Mouse (Mus musculus) neural tube, embryonic 14.5 days (tissue): ENCODE data around the gene Aqp6. TPM values are rescaled to one million over a fixed set of nuclear protein-coding genes. Genes with fewer than 3 reads are reported as not detected.

ENCODE experiments used
- ATAC-seq: fragments of 200-750 bp; cut with Nextera tagmentation; 2 replicates; pipeline ENCODE4 v1.8.0; 2017; ENCODE audit warnings: low read depth, mild to moderate bottlenecking, moderate TSS enrichment, moderate library complexity
- H3K27ac ChIP-seq: fragments of 300-500 bp; sonication (generic); 2 replicates; pipeline ENCODE4 v1.5.1; 2014; ENCODE audit warnings: low read depth, mild to moderate bottlenecking, control low read depth, low read length, moderate library complexity, mixed read lengths
- H3K27me3 ChIP-seq: fragments of 300-500 bp; sonication (generic); 2 replicates; pipeline ENCODE4 v1.6.1; 2014; ENCODE audit warnings: low read length; ENCODE audit not compliant: control insufficient read depth, insufficient read depth
- H3K36me3 ChIP-seq: fragments of 300-500 bp; sonication (generic); 2 replicates; pipeline ENCODE4 v1.6.1; 2014; ENCODE audit warnings: low read length, mixed read lengths; ENCODE audit not compliant: control insufficient read depth, insufficient read depth
- H3K4me1 ChIP-seq: fragments of 300-500 bp; sonication (generic); 2 replicates; pipeline ENCODE4 v1.6.1; 2014; ENCODE audit warnings: low read length; ENCODE audit not compliant: control insufficient read depth, insufficient read depth
- H3K4me2 ChIP-seq: fragments of 300-500 bp; sonication (generic); 2 replicates; pipeline ENCODE4 v1.6.1; 2014; ENCODE audit warnings: mild to moderate bottlenecking, low read depth, low read length, control low read depth
- H3K4me3 ChIP-seq: fragments of 300-500 bp; sonication (generic); 2 replicates; pipeline ENCODE4 v1.5.1; 2014; ENCODE audit warnings: low read depth, low read length, control low read depth, mixed read lengths
- H3K9ac ChIP-seq: fragments of 300-500 bp; sonication (generic); replicated peaks from 2 replicates; pipeline ENCODE4 v1.6.1; 2014; ENCODE audit warnings: low read depth, mild to moderate bottlenecking, control low read depth, low read length, mixed read lengths
- H3K9me3 ChIP-seq: fragments of 300-500 bp; sonication (generic); 2 replicates; pipeline ENCODE4 v1.6.1; 2016; ENCODE audit warnings: low read length; ENCODE audit not compliant: control insufficient read depth
- WGBS: fragments of 180-500 bp; shearing (Covaris S2); extraction: QIAGEN DNeasy Blood & Tissue Kit; methylation state at CpG from one replicate; pipeline ENCODE4 v1.1.7; 2014; 5-methylcytosine and 5-hydroxymethylcytosine counted together
- polyA plus RNA-seq: library from polyadenylated mRNA; unstranded; fragments of >200 nt; fragmentation: Nextera tagmentation; extraction: Ambion mirVana; gene quantifications from 2 replicates; pipeline ENCODE4 v1.2.1, GENCODE M21; 2014

Gene Aqp6
- polyA plus RNA-seq, 1 experiment from 2014 or later = 1.6 TPM

DNA sequence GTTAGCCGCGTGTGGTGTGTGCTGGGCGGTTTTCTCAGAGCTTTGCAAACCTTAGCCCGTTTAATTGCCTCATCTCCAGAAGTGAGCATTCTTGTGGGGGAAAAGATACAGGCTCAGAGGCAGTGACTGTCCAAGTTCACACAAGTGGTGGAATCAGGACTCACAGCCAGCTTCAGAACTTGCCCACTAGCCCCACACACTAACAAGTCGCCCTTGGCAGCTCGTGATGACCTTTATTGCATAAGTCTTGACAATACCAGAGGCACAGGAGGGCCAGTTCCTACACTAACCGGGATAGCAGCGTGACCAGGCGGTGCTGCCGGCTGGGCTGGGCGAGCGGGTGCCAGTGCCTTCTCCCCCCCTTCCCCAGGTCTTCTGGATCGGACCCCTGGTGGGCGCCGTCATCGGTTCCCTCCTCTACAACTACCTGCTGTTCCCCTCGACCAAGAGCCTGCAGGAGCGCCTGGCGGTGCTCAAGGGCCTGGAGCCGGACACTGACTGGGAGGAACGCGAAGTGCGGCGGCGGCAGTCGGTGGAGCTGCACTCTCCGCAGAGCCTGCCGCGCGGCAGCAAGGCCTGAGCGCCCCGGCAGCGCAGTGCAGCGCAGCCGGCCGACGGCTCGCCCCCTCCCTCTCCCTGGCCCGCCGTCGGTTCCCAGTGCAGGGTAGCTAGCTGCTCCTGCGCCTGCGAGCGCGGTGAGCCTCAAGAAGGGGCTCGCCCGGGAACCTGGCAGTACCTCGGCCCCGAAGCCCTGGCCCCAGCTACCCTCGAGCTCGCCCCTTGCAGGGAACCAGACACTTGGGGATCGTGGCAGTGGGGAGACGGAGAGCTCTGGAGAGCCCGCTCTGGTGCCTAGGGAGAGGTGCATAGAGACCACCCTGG lies 17.5 kb upstream of the Aqp6 start:
- Histone ChIP-seq H3K4me2 (peak overlapping the region; percentile 43), H3K27me3 (peaks cover 33% of the 10 kb centered on the region), H3K27ac (no peak overlapping the region), H3K4me3 (peak overlapping the region; percentile 8), H3K9ac (no peak overlapping the region), H3K36me3 (no peaks in the 10 kb centered on the region), H3K9me3 (no peaks in the 10 kb centered on the region), H3K4me1 (peaks cover 10% of the 10 kb centered on the region; the same call in 1 of the 2 replicates)
- 2% methylated on average over 52 of the region's 54 CpGs for WGBS
- ATAC-seq = peak; percentile 66; the same call in 1 of the 2 replicates

GRCm38 (mm10) chr15:99584407-99585202 lies 16.6 kb upstream of the Aqp6 start:
- 1% methylated on average over 24 of the region's 24 CpGs for WGBS
- Histone ChIP-seq H3K4me3 (no peak overlapping the region), H3K4me1 (peaks cover 10% of the 10 kb centered on the region; the same call in 1 of the 2 replicates), H3K27ac (no peak overlapping the region), H3K27me3 (peaks cover 37% of the 10 kb centered on the region), H3K9me3 (no peaks in the 10 kb centered on the region), H3K4me2 (peak overlapping the region; percentile 43; the same call in 1 of the 2 replicates), H3K9ac (no peak overlapping the region), H3K36me3 (no peaks in the 10 kb centered on the region)
- ATAC-seq = 0 out of 2 replicates have a peak, but pooled peaks have one; percentile 7

GRCm38 (mm10) chr15:99585741-99586140 lies 15.5 kb upstream of the Aqp6 start:
- Histone ChIP-seq H3K27ac (no peak overlapping the region), H3K4me3 (no peak overlapping the region), H3K27me3 (peaks cover 47% of the 10 kb centered on the region), H3K9ac (no peak overlapping the region), H3K36me3 (no peaks in the 10 kb centered on the region), H3K4me2 (no peak overlapping the region), H3K9me3 (no peaks in the 10 kb centered on the region), H3K4me1 (peaks cover 12% of the 10 kb centered on the region; the same call in 1 of the 2 replicates)
- 78% methylated on average over 6 of the region's 6 CpGs for WGBS
- ATAC-seq = no peak

GRCm38 (mm10) chr15:99586525-99586924 lies 14.7 kb upstream of the Aqp6 start:
- no peak overlapping the region for H3K9ac ChIP-seq
- no peak overlapping the region for H3K27ac ChIP-seq
- peaks cover 12% of the 10 kb centered on the region; the same call in 1 of the 2 replicates for H3K4me1 ChIP-seq
- no peaks in the 10 kb centered on the region for H3K9me3 ChIP-seq
- WGBS = 93% methylated on average over 3 of the region's 3 CpGs
- no peak overlapping the region for H3K4me3 ChIP-seq
- H3K4me2 ChIP-seq = no peak overlapping the region
- H3K27me3 ChIP-seq = peaks cover 46% of the 10 kb centered on the region
- H3K36me3 ChIP-seq = no peaks in the 10 kb centered on the region
- ATAC-seq = no peak

GRCm38 (mm10) chr15:99589237-99589636 lies 12.0 kb upstream of the Aqp6 start:
- no peak for ATAC-seq
- H3K4me1 ChIP-seq = peaks cover 8% of the 10 kb centered on the region; the same call in 1 of the 2 replicates
- no peak overlapping the region for H3K4me3 ChIP-seq
- no peaks in the 10 kb centered on the region for H3K36me3 ChIP-seq
- H3K9me3 ChIP-seq = no peaks in the 10 kb centered on the region
- no peak overlapping the region for H3K9ac ChIP-seq
- H3K27me3 ChIP-seq = peaks cover 43% of the 10 kb centered on the region
- no peak overlapping the region for H3K27ac ChIP-seq
- H3K4me2 ChIP-seq = no peak overlapping the region
- 4% methylated on average over 9 of the region's 9 CpGs for WGBS

DNA sequence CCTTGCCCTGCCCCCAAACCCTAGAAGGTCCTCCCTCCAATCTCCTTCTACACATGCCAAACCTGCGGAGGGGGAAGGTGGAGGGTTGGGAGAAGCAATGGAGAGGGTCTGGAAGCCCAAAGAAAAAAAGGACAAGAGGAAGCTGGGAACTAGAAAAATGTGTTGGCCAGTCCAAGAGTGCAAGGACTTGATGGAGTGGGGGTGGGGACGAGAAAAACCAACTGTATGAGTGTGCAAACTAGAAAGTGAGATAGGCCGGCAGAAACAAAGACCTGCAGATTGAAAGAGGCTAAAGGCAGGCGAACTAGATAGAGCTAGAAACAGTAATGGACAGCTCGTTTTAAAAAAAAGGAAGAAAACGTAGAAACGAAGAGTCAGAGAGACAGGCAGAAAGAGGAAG lies 11.5 kb upstream of the Aqp6 start:
- WGBS = 22% methylated on average over 7 of the region's 7 CpGs
- Histone ChIP-seq H3K9ac (no peak overlapping the region), H3K36me3 (no peaks in the 10 kb centered on the region), H3K27me3 (peaks cover 45% of the 10 kb centered on the region), H3K4me2 (no peak overlapping the region), H3K27ac (no peak overlapping the region), H3K4me1 (peaks cover 3% of the 10 kb centered on the region; the same call in 1 of the 2 replicates), H3K9me3 (no peaks in the 10 kb centered on the region), H3K4me3 (no peak overlapping the region)
- ATAC-seq = no peak

- WGBS = 1% methylated on average over 45 of the region's 83 CpGs
- 0 out of 2 replicates have a peak, but pooled peaks cover 2% of the 10 kb centered on the region for H3K4me1 ChIP-seq
- H3K9me3 ChIP-seq = no peaks in the 10 kb centered on the region
- ATAC-seq = peak; percentile 82
- H3K9ac ChIP-seq = peak within 1 kb of the TSS; percentile 39; the same call in 1 of the 2 replicates
- H3K27ac ChIP-seq = no peak within 1 kb of the TSS
- peak within 1 kb of the TSS; percentile 44 for H3K4me2 ChIP-seq
- H3K27me3 ChIP-seq = peaks cover 46% of the 10 kb centered on the region
- H3K36me3 ChIP-seq = no peaks in the 10 kb centered on the region
- H3K4me3 ChIP-seq = peak within 1 kb of the TSS; percentile 38
These were observed 10.6 kb upstream of the Aqp6 start, which contains the start of gene Aqp5 for GRCm38 (mm10) chr15:99590429-99591084. Aqp5 (plus strand) TSS chr15:99590782.

- peaks cover 37% of the 10 kb centered on the region for H3K27me3 ChIP-seq
- WGBS = 59% methylated on average over 8 of the region's 8 CpGs
- H3K9ac ChIP-seq = no peak overlapping the region
- no peak overlapping the region for H3K4me3 ChIP-seq
- no peaks in the 10 kb centered on the region for H3K9me3 ChIP-seq
- H3K27ac ChIP-seq = no peak overlapping the region
- H3K4me2 ChIP-seq = no peak overlapping the region
- no peak for ATAC-seq
- H3K4me1 ChIP-seq = 0 out of 2 replicates have a peak, but pooled peaks cover 3% of the 10 kb centered on the region
- H3K36me3 ChIP-seq = no peaks in the 10 kb centered on the region
These were observed 9.0 kb upstream of the Aqp6 start for GRCm38 (mm10) chr15:99592177-99592576.
